Mouse (Mus musculus): ENCODE results near the gene Sptlc3. TPM values are rescaled to one million over a fixed set of nuclear protein-coding genes. Genes with fewer than 3 reads are reported as not detected.

The Sptlc3 gene
- 0.04 and 0.43 TPM in 2 replicates for polyA plus RNA-seq (2015; fragmentation: Nextera tagmentation; extraction: Ambion mirVana)

GRCm38 (mm10) chr2:139493836-139494235 lies at the start of gene Sptlc3:
Gene Sptlc3 (plus strand): TSS chr2:139493913.
- ATAC-seq (replicated peaks; ENCODE audit: insufficient number of reproducible peaks, insufficient read depth, low FRiP score, low read depth), result no peak
- Histone ChIP-seq H3K4me2 (no peak within 1 kb of the TSS), H3K27me3 (no peaks in the 10 kb centered on the region), H3K36me3 (no peaks in the 10 kb centered on the region), H3K27ac (no peak within 1 kb of the TSS), H3K9me3 (replicated peaks) (no peaks in the 10 kb centered on the region), H3K4me3 (no peak within 1 kb of the TSS), H3K4me1 (replicated peaks) (no peaks in the 10 kb centered on the region), H3K9ac (no peak within 1 kb of the TSS)
- WGBS, result 55% methylated on average over 5 of the region's 5 CpGs

- no peak overlapping the region for H3K27ac ChIP-seq
- H3K27me3 ChIP-seq, result no peaks in the 10 kb centered on the region
- H3K4me3 ChIP-seq, result no peak overlapping the region
- ATAC-seq (replicated peaks; ENCODE audit: insufficient number of reproducible peaks, insufficient read depth, low FRiP score, low read depth), result no peak
- no peak overlapping the region for H3K9ac ChIP-seq
- H3K9me3 ChIP-seq (replicated peaks), result no peaks in the 10 kb centered on the region
- H3K4me1 ChIP-seq (replicated peaks), result no peaks in the 10 kb centered on the region
- H3K36me3 ChIP-seq, result no peaks in the 10 kb centered on the region
- H3K4me2 ChIP-seq, result no peak overlapping the region
- WGBS, result 76% methylated on average over 4 of the region's 4 CpGs
Observed at GRCm38 (mm10) chr2:139467726-139468125, 26.0 kb upstream of the Sptlc3 start.

GRCm38 (mm10) chr2:139488708-139489107 lies 5.0 kb upstream of the Sptlc3 start:
- WGBS, result 42% methylated on average over 5 of the region's 5 CpGs

GRCm38 (mm10) chr2:139494629-139495028 lies 916 bp downstream of the Sptlc3 start:
- 26% methylated on average over 5 of the region's 5 CpGs for WGBS
- H3K9me3 ChIP-seq (replicated peaks), result no peaks in the 10 kb centered on the region
- no peaks in the 10 kb centered on the region for H3K36me3 ChIP-seq
- no peak overlapping the region for H3K4me2 ChIP-seq
- H3K4me1 ChIP-seq (replicated peaks), result no peaks in the 10 kb centered on the region
- H3K9ac ChIP-seq, result no peak overlapping the region
- no peaks in the 10 kb centered on the region for H3K27me3 ChIP-seq
- no peak overlapping the region for H3K27ac ChIP-seq
- no peak overlapping the region for H3K4me3 ChIP-seq
- ATAC-seq (replicated peaks; ENCODE audit: insufficient number of reproducible peaks, insufficient read depth, low FRiP score, low read depth), result no peak

More at GRCm38 (mm10) chr2:139488708-139489107, 5.0 kb upstream of the Sptlc3 start:
- Histone ChIP-seq H3K9me3 (replicated peaks) (no peaks in the 10 kb centered on the region), H3K36me3 (no peaks in the 10 kb centered on the region), H3K4me3 (no peak overlapping the region), H3K27ac (no peak overlapping the region), H3K4me1 (replicated peaks) (no peaks in the 10 kb centered on the region), H3K4me2 (no peak overlapping the region), H3K9ac (no peak overlapping the region), H3K27me3 (no peaks in the 10 kb centered on the region)
- no peak for ATAC-seq (replicated peaks; ENCODE audit: insufficient number of reproducible peaks, insufficient read depth, low FRiP score, low read depth)

GRCm38 (mm10) chr2:139561966-139562505 lies 68.3 kb downstream of the Sptlc3 start:
- H3K9me3 ChIP-seq (replicated peaks), result no peaks in the 10 kb centered on the region
- H3K4me3 ChIP-seq, result no peak overlapping the region
- no peak overlapping the region for H3K4me2 ChIP-seq
- H3K27me3 ChIP-seq, result no peaks in the 10 kb centered on the region
- WGBS, result 78% methylated on average over 5 of the region's 5 CpGs
- no peak overlapping the region for H3K27ac ChIP-seq
- no peak for ATAC-seq (replicated peaks; ENCODE audit: insufficient number of reproducible peaks, insufficient read depth, low FRiP score, low read depth)
- no peaks in the 10 kb centered on the region for H3K36me3 ChIP-seq
- no peak overlapping the region for H3K9ac ChIP-seq
- H3K4me1 ChIP-seq (replicated peaks), result no peaks in the 10 kb centered on the region

- H3K27me3 ChIP-seq, result no peaks in the 10 kb centered on the region
- H3K9me3 ChIP-seq (replicated peaks), result no peaks in the 10 kb centered on the region
- no peak overlapping the region for H3K4me3 ChIP-seq
- no peak for ATAC-seq (replicated peaks; ENCODE audit: insufficient number of reproducible peaks, insufficient read depth, low FRiP score, low read depth)
- no peak overlapping the region for H3K27ac ChIP-seq
- H3K9ac ChIP-seq, result no peak overlapping the region
- H3K36me3 ChIP-seq, result no peaks in the 10 kb centered on the region
- H3K4me1 ChIP-seq (replicated peaks), result no peaks in the 10 kb centered on the region
- 8% methylated on average over 3 of the region's 3 CpGs for WGBS
- H3K4me2 ChIP-seq, result no peak overlapping the region
Observed at GRCm38 (mm10) chr2:139579280-139579679, 85.6 kb downstream of the Sptlc3 start.

DNA sequence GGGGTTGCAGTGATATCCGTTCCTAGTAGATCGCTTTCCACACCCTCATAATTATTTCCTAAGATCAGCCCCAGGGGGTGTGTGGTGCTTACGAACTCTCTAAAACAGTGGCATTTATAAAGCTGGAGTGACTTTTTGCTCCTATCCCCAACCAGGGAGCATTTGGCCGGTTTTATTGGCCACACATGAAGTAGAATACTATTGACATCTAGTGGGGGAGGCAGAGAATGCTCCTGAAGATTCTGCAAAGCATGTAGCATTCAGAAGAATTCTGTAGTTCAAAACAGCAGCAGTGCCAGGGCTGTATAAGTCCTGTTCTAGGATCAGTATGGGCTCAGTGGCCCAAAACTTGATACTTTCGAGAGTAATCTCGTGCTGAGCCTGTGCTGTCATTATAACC lies 89.1 kb downstream of the Sptlc3 start:
- no peak for ATAC-seq (replicated peaks; ENCODE audit: insufficient number of reproducible peaks, insufficient read depth, low FRiP score, low read depth)
- Histone ChIP-seq H3K9me3 (replicated peaks) (no peaks in the 10 kb centered on the region), H3K4me3 (no peak overlapping the region), H3K27ac (no peak overlapping the region), H3K4me2 (no peak overlapping the region), H3K27me3 (no peaks in the 10 kb centered on the region), H3K9ac (no peak overlapping the region), H3K36me3 (no peaks in the 10 kb centered on the region), H3K4me1 (replicated peaks) (no peaks in the 10 kb centered on the region)
- WGBS, result 40% methylated on average over 6 of the region's 6 CpGs

- H3K4me3 ChIP-seq, result no peak overlapping the region
- H3K27me3 ChIP-seq, result no peaks in the 10 kb centered on the region
- ATAC-seq (replicated peaks; ENCODE audit: insufficient number of reproducible peaks, insufficient read depth, low FRiP score, low read depth), result no peak
- 72% methylated on average over 2 of the region's 2 CpGs for WGBS
- no peak overlapping the region for H3K4me2 ChIP-seq
- H3K9me3 ChIP-seq (replicated peaks), result no peaks in the 10 kb centered on the region
- H3K27ac ChIP-seq, result no peak overlapping the region
- H3K4me1 ChIP-seq (replicated peaks), result no peaks in the 10 kb centered on the region
- H3K9ac ChIP-seq, result no peak overlapping the region
- no peaks in the 10 kb centered on the region for H3K36me3 ChIP-seq
Observed at GRCm38 (mm10) chr2:139587660-139588200, 94.0 kb downstream of the Sptlc3 start.

- H3K9ac ChIP-seq, result no peak overlapping the region
- no peak overlapping the region for H3K27ac ChIP-seq
- no peaks in the 10 kb centered on the region for H3K27me3 ChIP-seq
- H3K4me2 ChIP-seq, result no peak overlapping the region
- H3K4me3 ChIP-seq, result no peak overlapping the region
- no peaks in the 10 kb centered on the region for H3K9me3 ChIP-seq (replicated peaks)
- H3K36me3 ChIP-seq, result no peaks in the 10 kb centered on the region
- H3K4me1 ChIP-seq (replicated peaks), result no peaks in the 10 kb centered on the region
- WGBS, result 40% methylated on average over 4 of the region's 4 CpGs
- ATAC-seq (replicated peaks; ENCODE audit: insufficient number of reproducible peaks, insufficient read depth, low FRiP score, low read depth), result no peak
Observed at GRCm38 (mm10) chr2:139589905-139590304, 96.2 kb downstream of the Sptlc3 start.

- no peak overlapping the region for H3K27ac ChIP-seq
- H3K4me2 ChIP-seq, result no peak overlapping the region
- 45% methylated on average over 10 of the region's 10 CpGs for WGBS
- H3K27me3 ChIP-seq, result no peaks in the 10 kb centered on the region
- no peak overlapping the region for H3K9ac ChIP-seq
- no peak overlapping the region for H3K4me3 ChIP-seq
- H3K36me3 ChIP-seq, result no peaks in the 10 kb centered on the region
- H3K9me3 ChIP-seq (replicated peaks), result no peaks in the 10 kb centered on the region
- no peak for ATAC-seq (replicated peaks; ENCODE audit: insufficient number of reproducible peaks, insufficient read depth, low FRiP score, low read depth)
- H3K4me1 ChIP-seq (replicated peaks), result no peaks in the 10 kb centered on the region
Observed at GRCm38 (mm10) chr2:139590888-139591698, 97.4 kb downstream of the Sptlc3 start.

- Histone ChIP-seq H3K27me3 (no peaks in the 10 kb centered on the region), H3K4me2 (no peak overlapping the region), H3K9me3 (replicated peaks) (no peaks in the 10 kb centered on the region), H3K36me3 (no peaks in the 10 kb centered on the region), H3K4me1 (replicated peaks) (no peaks in the 10 kb centered on the region), H3K4me3 (no peak overlapping the region), H3K9ac (no peak overlapping the region), H3K27ac (no peak overlapping the region)
- no peak for ATAC-seq (replicated peaks; ENCODE audit: insufficient number of reproducible peaks, insufficient read depth, low FRiP score, low read depth)
- 64% methylated on average over 7 of the region's 7 CpGs for WGBS
Observed at GRCm38 (mm10) chr2:139592109-139592508, 98.4 kb downstream of the Sptlc3 start.
